Mouse (Mus musculus) MEL (cell line): ENCODE data around the gene Psmd8. TPM values are rescaled to one million over a fixed set of nuclear protein-coding genes. Genes with fewer than 3 reads are reported as not detected.

Source experiments
- DNase-seq: peaks from one replicate; pipeline ENCODE4 v3.0.0; 2011; ENCODE audit warnings: low read depth, low spot score
- H3K27ac ChIP-seq: 2 replicates; pipeline ENCODE4 v1.5.1; 2012; ENCODE audit warnings: low read depth, mild to moderate bottlenecking, control low read depth, low read length, moderate library complexity; ENCODE audit not compliant: control insufficient read depth
- H3K27me3 ChIP-seq, 2 experiments: fragments of 150-350 bp in 1 of 2; sonication (generic) in 1 of 2; 2 replicates each; pipeline ENCODE4 v1.6.1; 2012; ENCODE audit warnings: low read length in 2 of 2, mild to moderate bottlenecking in 2 of 2, improper control_type of control experiment in 1 of 2, moderate library complexity in 1 of 2; ENCODE audit not compliant: insufficient read depth in 2 of 2, control insufficient read depth in 1 of 2
- H3K36me3 ChIP-seq, 2 experiments: 2 replicates each; pipeline ENCODE4 v1.6.1; 2012 to 2014; ENCODE audit warnings: low read length in 2 of 2, improper control_type of control experiment in 1 of 2, inconsistent platforms in 1 of 2, mild to moderate bottlenecking in 1 of 2; ENCODE audit not compliant: insufficient read depth in 2 of 2, control insufficient read depth in 1 of 2
- H3K4me1 ChIP-seq, 2 experiments: fragments of 150-350 bp in 1 of 2; sonication (generic) in 1 of 2; 2 replicates each; pipeline ENCODE4 v1.6.1; 2012; ENCODE audit warnings: low read length in 2 of 2, improper control_type of control experiment in 1 of 2, mild to moderate bottlenecking in 1 of 2; ENCODE audit not compliant: insufficient read depth in 2 of 2, control insufficient read depth in 1 of 2
- H3K4me3 ChIP-seq, 2 experiments: fragments of 150-350 bp in 1 of 2; sonication (generic) in 1 of 2; 2 replicates each; pipeline ENCODE4 v1.5.1; 2012; ENCODE audit warnings: low read depth in 2 of 2, low read length in 2 of 2, mild to moderate bottlenecking in 2 of 2, moderate library complexity in 2 of 2, control low read depth in 1 of 2, improper control_type of control experiment in 1 of 2; ENCODE audit not compliant: control insufficient read depth in 1 of 2, insufficient read depth in 1 of 2
- H3K79me2 ChIP-seq: 2 replicates; pipeline ENCODE4 v1.6.1; 2012; ENCODE audit warnings: mild to moderate bottlenecking, low read length, moderate library complexity; ENCODE audit not compliant: control insufficient read depth, poor library complexity, insufficient read depth
- H3K9ac ChIP-seq: 2 replicates; pipeline ENCODE4 v1.6.1; 2012; ENCODE audit warnings: low read depth, mild to moderate bottlenecking, control low read depth, low read length, moderate library complexity; ENCODE audit not compliant: control insufficient read depth, poor library complexity, severe bottlenecking
- H3K9me3 ChIP-seq: fragments of 150-350 bp; sonication (generic); replicated peaks from 2 replicates; pipeline ENCODE4 v1.6.1; 2012; ENCODE audit warnings: mild to moderate bottlenecking, low read length, improper control_type of control experiment, moderate library complexity; ENCODE audit not compliant: insufficient read depth
- CHD1 ChIP-seq: IDR thresholded peaks from 2 replicates; pipeline ENCODE4 v1.6.1; 2012; ENCODE audit warnings: low read depth, mild to moderate bottlenecking, inconsistent platforms, low read length, improper control_type of control experiment
- CHD2 ChIP-seq: IDR thresholded peaks from 2 replicates; pipeline ENCODE4 v1.6.1; 2011; ENCODE audit warnings: low read length, improper control_type of control experiment
- CTCF ChIP-seq, 3 experiments: IDR thresholded peaks in 2 of 3; conservative IDR thresholded peaks in 1 of 3; 2 replicates each; pipeline ENCODE4 v1.5.1; 2011 to 2012; ENCODE audit warnings: low read length in 3 of 3, low read depth in 2 of 3, mild to moderate bottlenecking in 2 of 3, improper control_type of control experiment in 1 of 3, inconsistent platforms in 1 of 3, mixed read lengths in 1 of 3, moderate library complexity in 1 of 3; ENCODE audit not compliant: control insufficient read depth in 1 of 3, insufficient read depth in 1 of 3, poor library complexity in 1 of 3, severe bottlenecking in 1 of 3
- ELF1 ChIP-seq: IDR thresholded peaks from 2 replicates; pipeline ENCODE4 v1.6.1; 2014; ENCODE audit warnings: low read depth, mild to moderate bottlenecking, inconsistent platforms, low read length, improper control_type of control experiment, moderate library complexity
- GABPA ChIP-seq: IDR thresholded peaks from 2 replicates; pipeline ENCODE4 v1.6.1; 2012; ENCODE audit warnings: low read depth, mild to moderate bottlenecking, inconsistent platforms, low read length, improper control_type of control experiment, moderate library complexity
- HCFC1 ChIP-seq: IDR thresholded peaks from 2 replicates; pipeline ENCODE4 v1.6.1; 2012; ENCODE audit warnings: low read depth, mild to moderate bottlenecking, inconsistent platforms, low read length, improper control_type of control experiment, moderate library complexity
- JUND ChIP-seq: IDR thresholded peaks from 2 replicates; pipeline ENCODE4 v1.6.1; 2011; ENCODE audit warnings: low read depth, mild to moderate bottlenecking, improper control_type of control experiment, low read length
- KAT2A ChIP-seq: conservative IDR thresholded peaks from 2 replicates; pipeline ENCODE4 v1.6.1; 2012; ENCODE audit warnings: low read depth, low read length, improper control_type of control experiment, inconsistent platforms
- MAX ChIP-seq: IDR thresholded peaks from 2 replicates; pipeline ENCODE4 v1.6.1; 2011; ENCODE audit warnings: low read length, improper control_type of control experiment
- MAZ ChIP-seq: IDR thresholded peaks from 2 replicates; pipeline ENCODE4 v1.6.1; 2012; ENCODE audit warnings: low read depth, mild to moderate bottlenecking, inconsistent platforms, low read length, improper control_type of control experiment
- MXI1 ChIP-seq: IDR thresholded peaks from 2 replicates; pipeline ENCODE4 v1.6.1; 2011; ENCODE audit warnings: mild to moderate bottlenecking, low read depth, low read length, improper control_type of control experiment
- NRF1 ChIP-seq: IDR thresholded peaks from 2 replicates; pipeline ENCODE4 v1.6.1; 2014; ENCODE audit warnings: low read depth, mild to moderate bottlenecking, inconsistent platforms, low read length, improper control_type of control experiment, moderate library complexity; ENCODE audit not compliant: poor library complexity, insufficient read depth, severe bottlenecking
- POLR2A ChIP-seq, 2 experiments: IDR thresholded peaks; 2 replicates each; pipeline ENCODE4 v1.6.1; 2011 to 2012; ENCODE audit warnings: low read length in 2 of 2, mild to moderate bottlenecking in 2 of 2, control low read depth in 1 of 2, improper control_type of control experiment in 1 of 2, low read depth in 1 of 2, moderate library complexity in 1 of 2; ENCODE audit not compliant: control insufficient read depth in 1 of 2, insufficient read depth in 1 of 2, poor library complexity in 1 of 2
- POLR2AphosphoS2 ChIP-seq: IDR thresholded peaks from 2 replicates; pipeline ENCODE4 v1.6.1; 2011; ENCODE audit warnings: low read length, improper control_type of control experiment
- RAD21 ChIP-seq: IDR thresholded peaks from 2 replicates; pipeline ENCODE4 v1.6.1; 2011; ENCODE audit warnings: mild to moderate bottlenecking, low read depth, low read length, improper control_type of control experiment
- SMC3 ChIP-seq: IDR thresholded peaks from 2 replicates; pipeline ENCODE4 v1.6.1; 2011; ENCODE audit warnings: low read depth, low read length, improper control_type of control experiment
- TAL1 ChIP-seq: IDR thresholded peaks from 2 replicates; pipeline ENCODE4 v1.6.1; 2012; ENCODE audit warnings: mild to moderate bottlenecking, inconsistent platforms, low read length, moderate library complexity, mixed read lengths
- ZC3H11A ChIP-seq: IDR thresholded peaks from 2 replicates; pipeline ENCODE4 v1.6.1; 2012; ENCODE audit warnings: low read depth, mild to moderate bottlenecking, inconsistent platforms, low read length, improper control_type of control experiment
- ZMIZ1 ChIP-seq: IDR thresholded peaks from 2 replicates; pipeline ENCODE4 v1.6.1; 2012; ENCODE audit warnings: low read depth, mild to moderate bottlenecking, inconsistent platforms, low read length, improper control_type of control experiment, moderate library complexity
- ZNF384 ChIP-seq: IDR thresholded peaks from 2 replicates; pipeline ENCODE4 v1.6.1; 2012; ENCODE audit warnings: low read depth, mild to moderate bottlenecking, inconsistent platforms, low read length, improper control_type of control experiment
- polyA plus RNA-seq, 2 experiments: library from polyadenylated mRNA; stranded (reverse) in 1 of 2; unstranded in 1 of 2; fragments of >175 nt in 1 of 2; fragments of >200 nt in 1 of 2; gene quantifications; 2 replicates each; pipeline versions ENCODE4 v1.2.1 to v1.2.4; 2012; ENCODE audit warnings: low replicate concordance in 2 of 2, low read depth in 1 of 2; ENCODE audit not compliant: insufficient read length in 2 of 2, insufficient read depth in 1 of 2, missing spikeins in 1 of 2
- total RNA-seq: library from RNA; depleted of rRNA; stranded (reverse); fragments of 300-350 nt; gene quantifications from 2 replicates; pipeline ENCODE4 v1.2.3, GENCODE M21; 2012

Gene Psmd8
- total and polyA plus RNA-seq, 3 experiments, result 159 to 196 TPM; not detected in 1

DNA sequence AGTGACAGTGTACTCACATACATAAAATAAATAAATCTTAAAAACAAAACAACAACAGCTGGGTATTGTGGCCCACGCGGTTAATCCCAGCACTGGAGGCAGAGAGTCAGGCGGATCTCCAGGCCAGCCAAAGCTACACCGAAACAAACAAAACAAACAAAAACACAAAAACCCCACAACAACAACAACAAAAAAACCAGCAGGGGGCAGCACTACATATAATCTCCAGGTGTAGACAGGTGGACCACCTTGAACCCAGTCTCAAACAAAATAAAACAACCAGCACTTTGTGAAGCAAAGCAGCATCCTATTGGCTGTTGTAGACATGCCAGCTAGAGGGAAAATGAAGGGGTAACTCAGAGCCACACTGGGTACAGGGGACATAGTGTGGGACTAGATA is 2.4 kb downstream of the Psmd8 start (continued):
- TF ChIP-seq ZNF384 (no peak), CHD1 (no peak), SMC3 (peak; percentile 14; the same call in 1 of the 2 replicates), MAZ (no peak), MAX (no peak), TAL1 (no peak), HCFC1 (no peak), POLR2AphosphoS2 (no peak)

- H3K9ac ChIP-seq, result no peak overlapping the region
- DNase-seq, result no peak
- H3K36me3 ChIP-seq, result no peaks in the 10 kb centered on the region; a peak in 2 of 4 replicates
- no peaks in the 10 kb centered on the region for H3K79me2 ChIP-seq
- no peak overlapping the region for H3K27ac ChIP-seq
- H3K27me3 ChIP-seq, result no peaks in the 10 kb centered on the region
- H3K4me3 ChIP-seq, result no peak overlapping the region
- H3K4me1 ChIP-seq, result peaks cover 0 to 11% of the 10 kb centered on the region in 2 experiments; a peak in 2 of 4 replicates
- no peaks in the 10 kb centered on the region for H3K9me3 ChIP-seq
- no peak for TF ChIP-seq ZMIZ1
- no peak for TF ChIP-seq MAZ
- no peak for TF ChIP-seq MXI1
- TF ChIP-seq POLR2A (IDR thresholded peaks at IDR 0.05; ENCODE audit: control insufficient read depth in 1 of 2, insufficient read depth in 1 of 2, low read depth in 1 of 2, low read length in 2 of 2, poor library complexity in 1 of 2), result no peak
- TF ChIP-seq GABPA, result no peak
- TF ChIP-seq CTCF (IDR thresholded peaks at IDR 0.05 in 2 of 3, conservative IDR thresholded peaks at IDR 0.05 in 1 of 3; ENCODE audit: control insufficient read depth in 1 of 3, insufficient read depth in 1 of 3, low read depth in 2 of 3, low read length in 3 of 3, poor library complexity in 1 of 3, severe bottlenecking in 1 of 3), result no peak
- no peak for TF ChIP-seq NRF1
These were observed 8.0 kb downstream of the Psmd8 start for GRCm38 (mm10) chr7:29172390-29173016.

- Histone ChIP-seq H3K9me3 (no peaks in the 10 kb centered on the region), H3K4me3 (peak overlapping the region in 1 of 2 experiments; percentile 77; a peak in 3 of 4 replicates), H3K9ac (peak overlapping the region; percentile 64), H3K27ac (no peak overlapping the region), H3K27me3 (no peaks in the 10 kb centered on the region)
- DNase-seq, result no peak
- TF ChIP-seq POLR2AphosphoS2, result no peak
- no peak for TF ChIP-seq CHD1
- no peak for TF ChIP-seq ZC3H11A
- TF ChIP-seq TAL1, result no peak
- TF ChIP-seq CTCF (IDR thresholded peaks at IDR 0.05 in 2 of 3, conservative IDR thresholded peaks at IDR 0.05 in 1 of 3; ENCODE audit: control insufficient read depth in 1 of 3, insufficient read depth in 1 of 3, low read depth in 2 of 3, low read length in 3 of 3, poor library complexity in 1 of 3, severe bottlenecking in 1 of 3), result no peak
- TF ChIP-seq JUND, result no peak
- TF ChIP-seq ZMIZ1, result no peak
- no peak for TF ChIP-seq RAD21
- no peak for TF ChIP-seq CHD2
- no peak for TF ChIP-seq MXI1
- no peak for TF ChIP-seq KAT2A
- no peak for TF ChIP-seq MAX
- no peak for TF ChIP-seq ELF1
- TF ChIP-seq, all 39 proteins: peak for 0
- Histone ChIP-seq H3K4me1 (peaks cover 0 to 11% of the 10 kb centered on the region in 2 experiments; a peak in 2 of 4 replicates), H3K36me3 (no peaks in the 10 kb centered on the region; a peak in 1 of 4 replicates), H3K79me2 (no peaks in the 10 kb centered on the region)
These were observed 8.9 kb downstream of the Psmd8 start for GRCm38 (mm10) chr7:29171562-29172097.
